Mouse (Mus musculus): ENCODE results near the gene Fam83b.

Fam83b gene

DNA sequence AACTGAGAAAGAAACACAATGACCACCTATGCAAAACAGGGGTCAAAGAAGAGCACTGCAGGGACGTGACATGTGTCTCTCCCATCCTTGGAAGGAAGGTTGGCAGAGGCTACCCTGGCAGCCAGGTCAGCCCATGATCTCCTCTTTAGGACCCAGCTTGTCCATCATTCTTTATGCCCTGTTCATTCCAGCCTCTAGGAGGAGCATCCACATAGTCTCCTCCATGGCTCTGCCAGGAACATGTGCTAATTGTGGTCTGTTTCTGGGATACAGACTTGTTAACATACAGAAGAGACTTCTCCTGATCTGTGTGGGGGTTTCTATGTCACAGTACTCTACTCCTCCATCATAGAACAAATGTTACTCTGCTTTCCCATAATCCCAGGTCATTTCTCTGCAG lies 48.3 kb downstream of the Fam83b start:
- no peak for DNase-seq

DNA sequence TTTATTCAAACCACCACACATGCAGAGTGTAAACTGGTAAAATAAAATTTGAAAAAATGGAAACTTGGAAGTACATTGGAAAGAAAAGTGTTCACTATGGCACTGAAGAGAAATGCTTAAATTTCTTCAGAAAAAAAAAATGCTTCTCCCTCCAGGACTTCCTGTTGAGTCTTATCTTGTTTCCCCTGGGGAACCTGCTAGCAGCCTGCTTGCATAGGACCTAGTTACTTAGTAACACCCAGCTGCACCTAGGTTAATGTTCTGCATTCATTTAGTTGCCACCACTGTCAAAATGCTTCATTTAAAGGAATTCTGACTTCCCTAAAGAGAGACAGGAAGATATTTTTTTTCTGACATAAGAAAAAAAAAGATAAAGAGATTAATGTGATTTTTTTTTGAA lies 61.3 kb downstream of the Fam83b start:
- no peak for DNase-seq

GRCm38 (mm10) chr9:76489737-76490136 lies 77.2 kb downstream of the Fam83b start:
- DNase-seq: no peak

DNA sequence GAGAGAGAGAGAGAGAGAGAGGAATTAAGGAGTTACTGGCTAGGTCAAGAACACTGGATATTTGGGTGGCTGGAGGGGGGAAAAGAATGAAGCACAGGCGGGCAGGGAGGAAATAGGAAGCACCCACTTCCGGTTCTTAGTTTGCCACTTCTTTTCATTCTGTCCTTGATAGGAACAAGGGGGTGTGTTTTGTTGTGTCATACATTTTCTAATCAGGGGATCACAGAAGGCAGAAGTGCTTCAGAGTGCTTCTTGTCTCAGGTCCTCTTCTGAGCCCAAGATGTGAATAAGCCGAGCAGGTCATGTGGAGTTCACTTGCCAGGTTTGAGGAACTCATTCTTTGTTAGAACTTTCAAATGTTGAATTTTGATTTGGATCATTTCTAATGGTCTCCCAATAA lies 86.8 kb downstream of the Fam83b start:
- no peak for DNase-seq

- no peak for DNase-seq
Observed at GRCm38 (mm10) chr9:76469500-76469899, 97.4 kb downstream of the Fam83b start.

DNA sequence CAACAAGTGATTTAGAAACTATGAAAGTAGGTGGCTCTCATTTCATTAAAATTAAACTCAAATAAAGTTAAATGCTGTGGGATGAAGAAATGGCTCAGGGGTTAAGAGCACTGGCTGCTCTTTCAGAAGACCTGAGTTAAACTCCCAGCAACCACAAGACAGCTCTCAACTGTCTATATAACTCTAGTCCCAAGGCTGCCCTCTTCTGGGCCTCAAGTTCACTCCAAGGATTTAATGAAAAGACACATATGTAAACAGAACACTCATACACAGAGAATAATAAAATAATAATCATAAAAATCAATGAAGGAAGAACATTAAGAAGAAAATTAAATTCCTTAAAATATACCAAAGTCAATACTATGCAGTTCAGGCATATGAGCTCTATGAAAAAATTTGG lies 105.4 kb downstream of the Fam83b start:
- no peak for DNase-seq

GRCm38 (mm10) chr9:76455703-76456102 lies 111.2 kb downstream of the Fam83b start:
- no peak for DNase-seq

Measured in kidney, adult 8-10 months (tissue).